Mouse (Mus musculus) thymus, postnatal 0 days (tissue): ENCODE results near the gene Taok2. TPM values are rescaled to one million over a fixed set of nuclear protein-coding genes. Genes with fewer than 3 reads are reported as not detected.
A peak's percentile ranks its signal among the peaks of the same experiment; 100 is the strongest.
"Not testable (repeated sequence)": the region's sequence is repeated elsewhere in the genome, so short reads cannot be mapped to it uniquely, and the experiment has no call there.

Source experiments
- DNase-seq: peaks from one replicate; pipeline ENCODE4 v3.0.0-alpha.2; 2015; ENCODE audit warnings: low spot score
- polyA plus RNA-seq: library from polyadenylated mRNA; unstranded; fragments of >200 nt; fragmentation: Nextera tagmentation; extraction: Ambion mirVana; gene quantifications from 2 replicates; pipeline ENCODE4 v1.2.1, GENCODE M21; 2015

The Taok2 gene
- polyA plus RNA-seq: 21.2 and 26.6 TPM in 2 replicates

GRCm38 (mm10) chr7:126884286-126885164 lies at the start of gene Taok2:
Taok2 (minus strand) TSS chr7:126884703.
- peak; percentile 96 for DNase-seq

GRCm38 (mm10) chr7:126932652-126933051 lies 48.1 kb upstream of the Taok2 start:
- no peak for DNase-seq

DNA sequence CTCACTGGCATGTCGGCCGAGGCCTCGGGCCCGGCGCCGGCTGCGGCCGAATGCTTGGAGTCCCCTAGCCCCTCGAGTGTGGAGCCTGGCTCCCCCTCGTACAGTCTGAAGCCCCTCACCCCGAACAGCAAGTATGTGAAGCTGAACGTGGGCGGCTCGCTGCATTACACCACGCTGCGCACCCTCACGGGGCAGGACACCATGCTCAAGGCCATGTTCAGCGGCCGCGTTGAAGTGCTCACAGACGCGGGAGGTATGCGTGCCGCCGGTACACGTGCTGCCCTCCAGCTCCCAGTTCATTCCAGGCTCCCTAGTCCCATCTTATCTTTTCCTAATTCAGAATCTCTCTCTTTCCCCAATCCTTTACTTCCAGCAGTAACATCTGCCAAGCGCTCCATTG lies 44.5 kb upstream of the Taok2 start:
- DNase-seq: no peak

DNA sequence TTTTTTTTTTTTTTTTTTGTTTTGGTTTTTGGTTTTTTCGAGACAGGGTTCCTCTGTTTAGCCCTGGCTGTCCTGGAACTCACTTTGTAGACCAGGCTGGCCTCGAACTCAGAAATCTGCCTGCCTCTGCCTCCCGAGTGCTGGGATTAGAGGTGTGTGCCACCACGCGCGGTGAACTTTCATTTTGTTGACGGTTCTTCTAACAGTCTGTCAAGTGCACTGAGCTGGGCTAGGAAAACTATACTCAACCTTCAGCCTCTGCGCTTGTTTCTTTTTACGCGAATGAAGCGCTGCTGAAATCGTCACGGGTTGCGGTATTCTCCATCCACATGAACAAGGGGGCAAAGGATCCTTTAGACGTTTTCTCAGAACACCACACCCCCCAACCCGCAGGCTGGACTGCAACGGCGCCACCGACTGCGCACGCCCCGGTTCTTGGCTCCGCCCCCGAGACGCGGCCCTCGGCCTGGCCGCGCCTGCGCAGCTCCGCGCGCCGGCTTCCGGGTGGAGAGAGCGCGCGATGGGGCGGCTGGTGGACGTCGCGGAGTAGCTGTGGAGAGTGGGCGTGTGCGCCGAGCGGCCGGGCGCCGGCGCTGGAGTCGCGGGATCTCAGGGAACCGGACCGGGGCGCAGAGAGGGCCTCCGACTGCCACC lies 44.0 kb upstream of the Taok2 start, which contains the start of gene Kctd13:
Kctd13 (plus strand) TSS at position 496 of the 654 bp plus-strand sequence.
- DNase-seq: peak; percentile 92

DNA sequence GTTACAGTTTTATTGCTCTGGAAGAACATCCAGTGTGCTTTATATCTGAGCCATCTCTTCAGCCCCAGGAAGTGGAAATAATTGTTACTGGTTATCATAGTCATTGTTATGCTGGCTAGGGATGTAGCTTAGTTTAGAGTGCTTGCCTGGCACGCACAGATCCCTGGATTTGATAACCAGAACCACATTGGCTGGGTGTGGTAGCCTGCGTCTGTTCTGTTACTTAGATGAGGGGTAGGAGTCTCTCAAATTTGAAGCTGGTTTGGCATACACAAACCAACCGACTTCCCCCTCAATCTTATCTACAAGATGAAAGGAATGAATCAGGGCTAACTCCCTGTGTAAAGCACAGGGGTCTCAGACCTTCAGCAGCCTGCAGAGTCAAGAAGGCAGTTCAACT lies 41.8 kb upstream of the Taok2 start:
- no peak for DNase-seq

DNA sequence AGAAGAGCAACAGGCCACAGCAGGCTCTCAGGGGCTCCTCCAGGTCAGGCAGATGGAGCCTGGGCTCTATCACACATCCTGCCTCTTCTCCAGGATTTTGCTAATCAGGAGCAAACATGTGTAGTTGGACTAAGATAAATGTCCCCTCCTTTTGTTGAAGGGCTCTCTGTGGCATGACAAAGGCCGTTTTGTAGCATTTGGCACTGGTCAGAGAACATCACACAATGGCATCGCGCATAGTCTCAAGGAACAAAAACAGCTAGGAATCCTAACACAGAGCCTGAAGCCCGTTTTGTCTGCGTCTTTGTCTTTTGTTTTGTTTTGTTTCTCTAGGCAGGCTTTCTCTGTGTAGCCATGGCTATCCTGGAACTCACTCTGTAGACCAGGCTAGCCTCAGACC lies 39.5 kb upstream of the Taok2 start:
- DNase-seq: no peak

GRCm38 (mm10) chr7:126922624-126923060 lies 38.1 kb upstream of the Taok2 start, which contains the start of gene Tmem219:
Tmem219 (minus strand) TSS chr7:126922917.
- DNase-seq: no peak

DNA sequence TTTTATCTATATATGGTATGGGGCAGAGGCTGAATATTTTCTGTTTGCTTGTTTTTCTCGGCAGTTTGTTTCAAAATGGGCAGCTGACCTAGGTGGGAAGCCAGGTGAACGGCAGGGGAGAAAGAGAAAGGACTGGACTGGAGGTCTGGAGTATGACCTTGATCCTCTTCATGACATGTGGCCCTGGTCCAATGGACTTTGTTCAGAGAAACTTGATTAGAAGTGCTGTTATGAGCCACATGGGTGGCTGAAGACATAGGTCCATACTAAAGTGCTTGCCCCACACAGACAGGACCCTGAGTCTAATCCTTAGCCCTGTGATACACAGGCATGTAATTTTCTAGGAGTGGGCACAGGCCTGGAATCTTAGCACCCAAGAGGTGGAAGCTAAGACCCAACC lies 37.1 kb upstream of the Taok2 start:
- DNase-seq: no peak

DNA sequence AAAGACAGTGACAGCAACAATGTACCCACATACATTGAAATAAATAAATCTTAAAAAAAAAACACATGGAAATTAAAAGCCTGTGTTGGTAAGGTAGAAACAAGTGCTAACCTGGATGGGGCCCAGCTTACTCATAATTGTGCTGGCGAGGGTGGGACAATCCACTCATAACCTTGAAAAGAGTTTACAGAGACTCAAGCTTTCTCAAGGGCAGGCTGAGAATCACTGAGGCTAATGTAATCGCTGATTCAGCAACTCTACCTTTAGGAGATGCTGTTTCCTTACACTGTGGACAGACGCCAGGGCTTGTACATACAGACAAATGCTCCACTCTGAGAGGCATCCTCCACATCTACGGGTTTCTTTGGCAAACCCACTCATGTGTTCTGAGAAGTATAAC lies 35.5 kb upstream of the Taok2 start:
- DNase-seq: no peak

DNA sequence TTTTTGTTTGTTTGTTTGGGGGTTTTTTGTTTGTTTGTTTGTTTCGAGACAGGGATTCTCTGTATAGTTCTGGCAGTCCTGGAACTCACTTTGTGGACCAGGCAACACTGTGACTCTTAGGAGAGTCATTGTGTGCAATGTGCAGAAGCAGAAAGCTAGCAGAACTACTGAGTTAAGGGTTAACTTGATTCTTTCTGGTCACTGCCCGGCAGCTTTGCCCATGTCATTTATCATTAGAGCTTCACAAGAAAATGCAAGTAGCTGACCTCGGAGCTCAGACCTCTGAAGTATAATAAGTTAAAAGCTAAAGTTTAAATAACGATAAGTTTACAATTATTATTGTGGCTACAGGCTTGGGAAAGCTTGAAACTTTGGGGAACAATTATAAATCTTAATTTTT lies 33.9 kb upstream of the Taok2 start:
- DNase-seq: not testable (repeated sequence)

GRCm38 (mm10) chr7:126914844-126915243 lies 30.3 kb upstream of the Taok2 start:
- no peak for DNase-seq

DNA sequence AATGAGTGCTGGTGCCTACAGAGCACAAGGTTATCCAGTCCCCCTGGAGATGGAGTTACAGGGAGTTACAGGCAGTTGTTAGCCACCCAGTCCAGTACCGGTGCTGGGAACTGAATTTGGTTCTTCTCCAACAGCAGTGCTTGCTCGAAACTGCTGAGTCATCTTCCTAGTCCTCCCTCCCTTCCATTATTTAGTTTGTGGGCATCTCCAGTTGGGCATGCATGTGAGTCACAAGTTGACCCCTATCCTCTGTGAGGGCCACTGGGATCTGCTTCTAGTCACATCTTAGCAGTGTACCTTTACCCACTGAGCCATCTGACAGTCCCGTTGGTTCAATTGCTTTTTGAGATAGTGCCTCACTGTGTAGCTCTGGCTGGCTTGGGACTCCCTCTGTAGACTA lies 21.1 kb upstream of the Taok2 start:
- DNase-seq: no peak

DNA sequence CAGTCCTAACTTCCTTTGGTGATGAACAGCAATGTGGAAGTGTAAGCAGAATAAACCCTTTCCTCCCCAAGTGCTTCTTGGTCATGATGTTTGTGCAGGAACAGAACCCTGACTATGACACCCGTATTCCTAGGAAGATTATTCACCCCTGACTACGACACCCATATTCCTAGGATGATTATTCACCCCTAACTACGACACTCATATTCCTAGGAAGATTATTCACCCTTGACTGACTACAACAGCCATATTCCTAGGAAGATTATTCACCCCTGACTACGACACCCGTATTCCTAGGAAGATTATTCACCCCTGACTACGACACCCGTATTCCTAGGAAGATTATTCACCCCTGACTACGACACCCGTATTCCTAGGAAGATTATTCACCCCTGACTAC lies 15.3 kb upstream of the Taok2 start:
- not testable (repeated sequence) for DNase-seq

- peak; percentile 88 for DNase-seq
Observed at GRCm38 (mm10) chr7:126898102-126898990, 13.8 kb upstream of the Taok2 start.

DNA sequence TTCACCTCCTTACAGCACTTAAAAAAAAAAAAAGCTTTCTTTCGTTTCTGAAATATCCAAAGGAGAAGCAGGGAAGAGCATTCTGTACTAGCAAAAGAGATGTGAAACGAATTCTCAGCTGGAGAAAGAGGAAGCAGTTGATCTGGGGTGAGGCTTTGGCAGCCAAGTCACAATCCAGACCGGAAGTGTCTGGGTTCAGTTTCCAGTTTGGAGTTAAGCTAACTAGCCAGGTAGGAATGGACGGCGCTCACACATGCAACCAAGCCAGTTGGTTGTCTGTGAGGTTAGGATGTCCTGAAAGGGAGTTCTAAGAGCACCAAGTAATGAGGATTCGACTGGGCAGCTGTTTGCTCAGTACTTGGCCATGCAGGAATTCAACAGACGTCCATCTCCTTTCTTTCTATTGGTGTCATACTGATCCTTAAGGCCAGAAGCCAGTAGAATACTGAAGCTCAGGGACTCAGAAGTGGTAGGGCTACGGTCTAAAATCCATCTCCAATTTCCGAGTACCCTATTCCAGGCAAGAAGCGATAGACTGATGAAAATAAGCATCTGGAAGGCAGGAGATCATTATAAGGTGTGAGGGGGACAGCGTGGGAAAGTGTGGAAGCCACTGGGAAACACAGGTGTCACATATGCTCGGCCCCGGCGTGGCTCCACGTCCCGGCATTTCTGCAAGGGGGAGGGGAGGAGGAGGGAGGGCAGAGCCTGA lies 13.0 kb upstream of the Taok2 start:
- peak; percentile 38 for DNase-seq

DNA sequence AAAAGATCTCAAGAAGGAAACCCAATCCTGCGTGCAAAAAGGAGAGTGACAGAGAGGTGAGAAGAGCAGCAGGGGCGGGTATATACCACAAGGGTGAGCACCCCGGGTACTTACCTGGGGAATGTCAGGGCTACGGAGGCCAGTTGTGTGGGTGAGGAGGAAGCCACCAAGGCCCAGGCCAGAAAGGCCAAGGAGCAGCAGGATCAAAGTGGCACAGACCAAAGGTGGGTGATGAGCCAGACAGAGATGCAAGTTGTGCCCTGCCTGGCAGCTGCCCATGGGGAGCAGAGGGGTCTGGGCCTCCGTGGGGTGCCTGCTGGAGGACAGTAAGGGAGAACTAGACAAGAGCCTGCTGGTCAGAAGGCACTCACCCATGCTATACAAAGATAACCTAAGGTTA lies 12.4 kb upstream of the Taok2 start:
- no peak for DNase-seq

- no peak for DNase-seq
Observed at GRCm38 (mm10) chr7:126888852-126889251, 4.3 kb upstream of the Taok2 start.

GRCm38 (mm10) chr7:126887281-126887680 lies 2.8 kb upstream of the Taok2 start:
- no peak for DNase-seq

GRCm38 (mm10) chr7:126883731-126884181 lies 747 bp downstream of the Taok2 start:
- DNase-seq: peak; percentile 28

DNA sequence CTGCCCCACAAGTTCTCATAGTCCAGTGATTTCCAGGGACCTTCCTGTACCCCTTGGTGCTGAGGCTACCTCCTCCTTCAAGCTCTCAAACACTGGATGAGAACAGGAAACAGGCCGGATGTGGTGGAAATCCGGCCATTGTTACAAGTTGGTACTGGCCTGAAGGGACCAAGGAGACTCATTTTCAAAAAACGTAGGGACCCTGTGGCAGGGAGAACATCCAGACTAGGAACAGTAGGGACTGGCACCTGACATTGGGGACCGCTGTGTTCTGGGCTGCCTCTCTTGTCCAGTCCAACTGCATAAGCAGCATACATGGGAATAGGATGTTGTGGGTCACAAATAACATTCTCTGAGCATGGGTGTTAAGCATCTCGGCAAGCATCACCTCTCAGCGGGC lies 3.5 kb downstream of the Taok2 start:
- no peak for DNase-seq

GRCm38 (mm10) chr7:126877239-126877638 lies 7.3 kb downstream of the Taok2 start:
- no peak for DNase-seq
